Mouse (Mus musculus) stomach, postnatal 0 days (tissue): ENCODE measurements at regions not wholly inside any gene's neighbourhood (a gene's known extent, or its start where the extent isn't known, plus 50 kb on each side); places are given as distances from the start of the nearest gene placed in this dataset.

Experiments used
- ATAC-seq: fragments of 200-750 bp; cut with Nextera tagmentation; 2 replicates; pipeline ENCODE4 v1.8.0; 2017; ENCODE audit not compliant: low FRiP score, low TSS enrichment
- DNase-seq: peaks from one replicate; pipeline ENCODE4 v3.0.0-alpha.2; 2016; ENCODE audit warnings: low spot score
- H3K27ac ChIP-seq: fragments of 300-500 bp; sonication (generic); replicated peaks from 2 replicates; pipeline ENCODE4 v1.5.1; 2014; ENCODE audit warnings: mild to moderate bottlenecking, control low read depth
- H3K27me3 ChIP-seq: fragments of 300-500 bp; sonication (generic); 2 replicates; pipeline ENCODE4 v1.6.1; 2014; ENCODE audit warnings: low read length; ENCODE audit not compliant: control insufficient read depth, insufficient read depth
- H3K36me3 ChIP-seq: fragments of 300-500 bp; sonication (generic); 2 replicates; pipeline ENCODE4 v1.6.1; 2014; ENCODE audit warnings: low read length, mixed read lengths; ENCODE audit not compliant: control insufficient read depth, insufficient read depth
- H3K4me1 ChIP-seq: fragments of 300-500 bp; sonication (generic); replicated peaks from 2 replicates; pipeline ENCODE4 v1.6.1; 2014; ENCODE audit warnings: antibody characterized with exemption; ENCODE audit not compliant: control insufficient read depth, insufficient read depth
- H3K4me2 ChIP-seq: fragments of 300-500 bp; sonication (generic); replicated peaks from 2 replicates; pipeline ENCODE4 v1.6.1; 2014; ENCODE audit warnings: low read depth, mild to moderate bottlenecking, control low read depth, moderate library complexity
- H3K4me3 ChIP-seq: fragments of 300-500 bp; sonication (generic); 2 replicates; pipeline ENCODE4 v1.5.1; 2014; ENCODE audit warnings: low read depth, low read length, control low read depth
- H3K9ac ChIP-seq: fragments of 300-500 bp; sonication (generic); 2 replicates; pipeline ENCODE4 v1.6.1; 2014; ENCODE audit warnings: mild to moderate bottlenecking, low read length, control low read depth, mixed read lengths
- H3K9me3 ChIP-seq: fragments of 300-500 bp; sonication (generic); 2 replicates; pipeline ENCODE4 v1.6.1; 2016; ENCODE audit warnings: low read length; ENCODE audit not compliant: control insufficient read depth
- CTCF ChIP-seq: IDR thresholded peaks from 2 replicates; pipeline ENCODE4 v1.5.1; 2016; ENCODE audit warnings: antibody characterized with exemption, low read depth, mild to moderate bottlenecking, moderate library complexity
- EP300 ChIP-seq: optimal IDR thresholded peaks from 2 replicates; pipeline ENCODE3; 2016; ENCODE audit warnings: antibody characterized with exemption
- WGBS: fragments of 180-500 bp; shearing (Covaris S2); extraction: QIAGEN DNeasy Blood & Tissue Kit; methylation state at CpG from one replicate; pipeline ENCODE4 v1.1.7; 2014; 5-methylcytosine and 5-hydroxymethylcytosine counted together

DNA sequence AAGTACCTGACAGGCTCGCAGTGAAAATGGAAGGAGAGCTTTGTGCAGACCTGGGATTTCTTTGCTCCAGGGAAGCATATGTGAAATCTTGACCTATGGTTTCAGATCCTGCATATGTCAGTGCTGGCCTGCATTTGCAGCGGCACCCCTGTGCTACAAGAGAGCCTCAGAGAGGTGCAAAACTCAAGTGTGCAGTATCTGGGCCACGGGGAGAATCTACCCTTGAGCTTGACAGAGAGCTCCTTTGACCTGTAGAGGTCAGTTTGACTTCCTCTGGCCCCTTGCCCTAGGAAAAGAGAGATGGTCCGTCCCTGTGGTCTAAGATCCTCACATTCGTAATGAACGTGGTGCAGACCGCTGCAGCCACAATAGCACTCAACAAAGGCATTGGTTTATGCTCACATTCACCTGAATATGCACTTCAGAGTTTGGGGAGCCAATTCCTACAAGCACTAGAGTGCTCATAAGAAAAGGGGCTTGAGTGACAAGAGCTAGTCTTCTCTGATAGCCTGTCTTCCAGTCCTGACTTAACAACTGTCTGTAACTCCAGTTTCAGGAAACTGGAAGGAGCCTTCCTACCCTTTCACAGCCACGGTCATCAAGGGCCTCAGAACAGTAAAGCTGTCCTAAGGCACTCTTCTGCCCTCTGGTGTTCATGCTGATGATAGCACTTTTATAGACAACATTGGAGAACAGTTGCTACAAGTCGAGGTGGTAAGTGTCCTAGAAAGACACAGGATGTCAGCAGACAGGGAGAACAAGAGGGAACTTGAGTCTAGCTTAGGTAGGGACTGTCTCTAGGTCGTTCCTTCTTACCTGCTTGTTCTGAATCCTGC lies 200.0 kb upstream of the Apob start:
- Histone ChIP-seq H3K4me3 (no peak overlapping the region), H3K9me3 (no peaks in the 10 kb centered on the region), H3K27me3 (no peaks in the 10 kb centered on the region), H3K4me1 (no peaks in the 10 kb centered on the region), H3K4me2 (no peak overlapping the region), H3K9ac (no peak overlapping the region), H3K36me3 (no peaks in the 10 kb centered on the region), H3K27ac (no peak overlapping the region)
- no peak for TF ChIP-seq EP300
- TF ChIP-seq CTCF = peak; percentile 92
- ATAC-seq = 0 out of 2 replicates have a peak, but pooled peaks have one; percentile 40
- WGBS = 49% methylated on average over 10 of the region's 10 CpGs
- peak; percentile 36 for DNase-seq

DNA sequence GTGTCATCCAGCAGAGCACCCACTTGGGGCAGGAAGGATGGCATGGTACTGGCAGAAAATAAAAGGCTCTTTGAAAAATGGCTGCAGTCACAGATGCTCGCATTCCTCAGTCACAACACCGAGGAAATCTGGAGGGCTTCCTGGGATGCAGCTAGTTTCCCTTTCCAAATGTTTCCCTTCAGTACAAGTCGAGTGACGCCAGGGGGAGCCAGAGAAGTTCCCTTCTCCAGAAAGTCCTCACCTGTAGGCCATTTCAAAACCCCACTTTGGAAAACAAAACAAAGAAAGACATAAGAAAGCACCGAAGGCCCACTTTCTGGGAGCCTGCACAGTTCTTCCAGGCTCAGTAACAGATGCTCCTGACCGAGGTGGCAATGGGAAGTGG lies 199.4 kb upstream of the Apob start:
- Histone ChIP-seq H3K9me3 (no peaks in the 10 kb centered on the region), H3K27ac (no peak overlapping the region), H3K4me1 (no peaks in the 10 kb centered on the region), H3K27me3 (no peaks in the 10 kb centered on the region), H3K4me3 (no peak overlapping the region), H3K4me2 (no peak overlapping the region), H3K9ac (no peak overlapping the region), H3K36me3 (no peaks in the 10 kb centered on the region)
- DNase-seq (peak; percentile 54), ATAC-seq (no peak)
- no peak for TF ChIP-seq EP300
- no peak for TF ChIP-seq CTCF
- WGBS = 46% methylated on average over 6 of the region's 6 CpGs

DNA sequence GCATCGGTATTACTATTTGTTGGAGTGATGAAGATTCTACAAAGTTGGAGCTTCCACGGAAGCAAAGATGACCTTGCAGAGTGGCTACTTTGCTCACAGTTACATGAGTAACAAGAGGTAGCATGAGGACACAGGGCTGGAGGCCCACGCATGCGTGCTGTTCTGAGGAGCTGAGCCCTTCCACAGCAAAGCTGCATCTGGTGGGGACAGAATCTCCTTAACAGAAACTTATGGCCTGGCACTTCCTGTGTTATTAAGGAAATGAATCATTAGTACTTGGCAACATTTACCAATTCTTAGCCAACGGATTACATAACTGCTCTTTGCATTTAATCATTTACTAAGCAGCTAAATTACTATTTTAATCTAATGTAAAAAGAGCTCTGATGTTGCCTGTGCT lies 160.8 kb upstream of the Apob start:
- 63% methylated on average over 5 of the region's 5 CpGs for WGBS
- no peak for DNase-seq
- TF ChIP-seq CTCF (no peak), EP300 (no peak)

DNA sequence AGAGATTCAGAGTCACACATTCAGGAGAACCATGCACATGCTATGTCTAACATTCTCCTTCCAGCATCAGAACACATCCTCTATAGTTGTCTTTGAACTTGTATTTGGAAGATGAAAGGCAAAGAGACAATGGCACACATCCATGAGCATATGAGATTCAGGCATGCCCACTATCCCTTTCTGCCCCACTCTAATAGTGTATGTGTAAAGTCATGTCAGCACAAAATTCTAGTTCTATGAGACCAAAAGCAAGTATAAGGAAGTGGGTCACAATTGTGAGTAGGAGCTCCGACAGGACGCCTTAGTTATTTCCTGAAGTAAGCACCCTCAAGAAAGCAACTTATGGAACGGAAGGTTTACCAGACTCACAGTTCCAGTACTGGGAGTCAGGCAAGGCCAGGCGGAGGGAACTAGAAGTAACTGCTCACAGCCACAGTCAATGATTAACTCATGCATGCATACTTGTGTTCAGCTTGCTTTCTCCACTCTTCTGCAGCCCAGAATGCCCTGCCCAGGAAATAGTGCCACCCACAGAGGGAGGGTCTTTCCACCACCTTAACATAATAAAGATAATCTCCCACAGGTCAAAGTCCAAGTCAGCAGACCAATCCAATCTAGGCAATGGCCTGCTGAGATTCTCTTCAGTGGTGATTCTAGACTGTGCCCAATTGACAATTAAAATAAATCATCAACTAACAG lies 157.3 kb upstream of the Apob start:
- no peak overlapping the region for H3K9ac ChIP-seq
- ATAC-seq = peak; percentile 97
- H3K4me2 ChIP-seq = no peak overlapping the region
- peak; percentile 61 for DNase-seq
- H3K4me1 ChIP-seq = no peaks in the 10 kb centered on the region
- no peaks in the 10 kb centered on the region for H3K27me3 ChIP-seq
- no peak overlapping the region for H3K4me3 ChIP-seq
- H3K27ac ChIP-seq = no peak overlapping the region
- 58% methylated on average over 4 of the region's 4 CpGs for WGBS
- H3K36me3 ChIP-seq = no peaks in the 10 kb centered on the region
- no peaks in the 10 kb centered on the region for H3K9me3 ChIP-seq
- no peak for TF ChIP-seq CTCF
- no peak for TF ChIP-seq EP300

More for the DNA sequence above, 160.8 kb upstream of the Apob start:
- no peaks in the 10 kb centered on the region for H3K27me3 ChIP-seq
- H3K9me3 ChIP-seq = no peaks in the 10 kb centered on the region
- no peak overlapping the region for H3K4me2 ChIP-seq
- H3K9ac ChIP-seq = no peak overlapping the region
- H3K36me3 ChIP-seq = no peaks in the 10 kb centered on the region
- ATAC-seq = no peak
- no peak overlapping the region for H3K27ac ChIP-seq
- H3K4me3 ChIP-seq = no peak overlapping the region
- no peaks in the 10 kb centered on the region for H3K4me1 ChIP-seq

DNA sequence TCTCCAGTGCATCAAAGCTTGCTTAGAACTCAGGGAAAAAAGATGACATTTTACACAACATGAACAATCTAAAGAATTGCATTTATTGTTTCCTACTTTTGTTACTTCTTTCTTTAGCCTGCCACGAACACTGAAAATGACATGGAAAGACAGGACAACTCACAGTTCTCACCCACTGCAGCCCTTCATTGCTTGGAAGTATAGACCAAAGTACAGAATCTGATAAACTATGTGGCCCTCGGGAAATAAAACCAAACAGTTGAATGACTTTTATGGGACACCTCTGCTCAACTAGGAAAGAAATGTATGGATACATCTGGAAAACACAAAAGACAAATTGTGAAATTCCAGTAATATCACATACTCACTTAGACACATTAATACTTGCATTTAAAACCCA lies 156.7 kb upstream of the Apob start:
- H3K36me3 ChIP-seq = no peaks in the 10 kb centered on the region
- H3K4me1 ChIP-seq = no peaks in the 10 kb centered on the region
- H3K9ac ChIP-seq = no peak overlapping the region
- H3K27ac ChIP-seq = no peak overlapping the region
- no peak overlapping the region for H3K4me3 ChIP-seq
- TF ChIP-seq CTCF (no peak), EP300 (no peak)
- no peaks in the 10 kb centered on the region for H3K27me3 ChIP-seq
- no peaks in the 10 kb centered on the region for H3K9me3 ChIP-seq
- H3K4me2 ChIP-seq = no peak overlapping the region
- DNase-seq (no peak), ATAC-seq (no peak)
- WGBS = 77% methylated on average over 2 of the region's 2 CpGs

DNA sequence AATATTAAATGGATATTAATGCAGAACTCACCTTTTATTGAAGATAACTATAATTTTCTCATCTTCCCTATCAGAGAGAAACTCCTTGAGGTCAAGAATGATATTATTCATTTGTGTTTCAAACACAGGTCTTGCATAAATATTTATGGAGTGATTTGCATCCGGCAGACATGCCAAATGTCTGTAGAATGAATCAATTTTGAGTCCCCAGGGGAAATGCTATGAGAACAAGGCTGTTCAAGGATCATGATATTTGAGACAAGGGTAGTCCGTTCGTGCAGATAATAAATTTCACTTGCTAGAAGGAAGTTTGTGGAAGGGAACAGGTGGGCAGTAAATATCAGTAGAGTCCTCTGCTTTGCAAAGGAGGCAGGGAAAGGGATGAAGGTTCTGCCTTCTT lies 141.7 kb upstream of the Apob start:
- DNase-seq (no peak), ATAC-seq (no peak)
- H3K9ac ChIP-seq = no peak overlapping the region
- no peaks in the 10 kb centered on the region for H3K9me3 ChIP-seq
- no peaks in the 10 kb centered on the region for H3K36me3 ChIP-seq
- TF ChIP-seq EP300 = no peak
- TF ChIP-seq CTCF = no peak
- no peaks in the 10 kb centered on the region for H3K27me3 ChIP-seq
- no peak overlapping the region for H3K4me3 ChIP-seq
- 41% methylated on average over 3 of the region's 3 CpGs for WGBS
- H3K27ac ChIP-seq = no peak overlapping the region
- no peaks in the 10 kb centered on the region for H3K4me1 ChIP-seq
- H3K4me2 ChIP-seq = no peak overlapping the region
